Mouse (Mus musculus) hindbrain, embryonic 14.5 days (tissue): ENCODE measurements around the gene Cdh20. TPM values are rescaled to one million over a fixed set of nuclear protein-coding genes. Genes with fewer than 3 reads are reported as not detected.

Experiments used
- ATAC-seq: fragments of 200-750 bp; cut with Nextera tagmentation; 2 replicates; pipeline ENCODE4 v1.8.0; 2017; ENCODE audit warnings: moderate number of reproducible peaks, mild to moderate bottlenecking, moderate TSS enrichment, moderate library complexity; ENCODE audit not compliant: low FRiP score
- DNase-seq: peaks from one replicate; pipeline ENCODE4 v3.0.0-alpha.2; 2015; ENCODE audit warnings: low spot score
- H3K27ac ChIP-seq: fragments of 300-500 bp; sonication (generic); 2 replicates; pipeline ENCODE4 v1.5.1; 2014; ENCODE audit warnings: mild to moderate bottlenecking, moderate library complexity
- H3K27me3 ChIP-seq: fragments of 300-500 bp; sonication (generic); 2 replicates; pipeline ENCODE4 v1.6.1; 2014; ENCODE audit warnings: mild to moderate bottlenecking, low read length, mixed read lengths; ENCODE audit not compliant: control insufficient read depth, insufficient read depth
- H3K36me3 ChIP-seq: fragments of 300-500 bp; sonication (generic); replicated peaks from 2 replicates; pipeline ENCODE4 v1.6.1; 2014; ENCODE audit not compliant: control insufficient read depth, insufficient read depth
- H3K4me1 ChIP-seq: fragments of 300-500 bp; sonication (generic); replicated peaks from 2 replicates; pipeline ENCODE4 v1.6.1; 2014; ENCODE audit warnings: antibody characterized with exemption, low read length, mixed read lengths; ENCODE audit not compliant: control insufficient read depth, insufficient read depth
- H3K4me2 ChIP-seq: fragments of 300-500 bp; sonication (generic); replicated peaks from 2 replicates; pipeline ENCODE4 v1.6.1; 2014; ENCODE audit warnings: mild to moderate bottlenecking, moderate library complexity
- H3K4me3 ChIP-seq: fragments of 300-500 bp; sonication (generic); replicated peaks from 2 replicates; pipeline ENCODE4 v1.5.1; 2014; ENCODE audit warnings: mild to moderate bottlenecking, low read length
- H3K9ac ChIP-seq: fragments of 300-500 bp; sonication (generic); 2 replicates; pipeline ENCODE4 v1.6.1; 2014
- H3K9me3 ChIP-seq: fragments of 300-500 bp; sonication (generic); 2 replicates; pipeline ENCODE4 v1.6.1; 2016; ENCODE audit warnings: low read length; ENCODE audit not compliant: control insufficient read depth
- WGBS: fragments of 180-500 bp; shearing (Covaris S2); extraction: QIAGEN DNeasy Blood & Tissue Kit; methylation state at CpG from one replicate; pipeline ENCODE4 v1.1.7; 2014; 5-methylcytosine and 5-hydroxymethylcytosine counted together
- polyA plus RNA-seq: library from polyadenylated mRNA; unstranded; fragments of >200 nt; fragmentation: Nextera tagmentation; extraction: Ambion mirVana; gene quantifications from 2 replicates; pipeline ENCODE4 v1.2.1, GENCODE M21; 2014

Gene Cdh20
- polyA plus RNA-seq, 1 experiment from 2014 or later: 1.4 TPM

GRCm38 (mm10) chr1:104987526-104987925 lies 219.2 kb downstream of the Cdh20 start:
- Histone ChIP-seq H3K36me3 (no peaks in the 10 kb centered on the region), H3K4me2 (no peak overlapping the region), H3K4me1 (no peaks in the 10 kb centered on the region), H3K9ac (no peak overlapping the region), H3K9me3 (no peaks in the 10 kb centered on the region), H3K27ac (no peak overlapping the region), H3K4me3 (no peak overlapping the region), H3K27me3 (no peaks in the 10 kb centered on the region)
- no peak for ATAC-seq
- no peak for DNase-seq
- WGBS: 84% methylated on average over 16 of the region's 16 CpGs

GRCm38 (mm10) chr1:104992441-104992840 lies 224.1 kb downstream of the Cdh20 start:
- Histone ChIP-seq H3K4me3 (no peak overlapping the region), H3K9me3 (no peaks in the 10 kb centered on the region), H3K36me3 (no peaks in the 10 kb centered on the region), H3K27ac (no peak overlapping the region), H3K4me1 (no peaks in the 10 kb centered on the region), H3K4me2 (no peak overlapping the region), H3K27me3 (0 out of 2 replicates have a peak, but pooled peaks cover 4% of the 10 kb centered on the region), H3K9ac (no peak overlapping the region)
- no peak for DNase-seq
- ATAC-seq: no peak

GRCm38 (mm10) chr1:104993905-104994611 lies 225.7 kb downstream of the Cdh20 start:
- H3K4me2 ChIP-seq: peak overlapping the region; percentile 78
- peak overlapping the region; percentile 64 for H3K9ac ChIP-seq
- H3K27ac ChIP-seq: no peak overlapping the region
- H3K4me1 ChIP-seq: no peaks in the 10 kb centered on the region
- DNase-seq (no peak), ATAC-seq (peak; percentile 83)
- peak overlapping the region; percentile 41 for H3K4me3 ChIP-seq
- H3K36me3 ChIP-seq: no peaks in the 10 kb centered on the region
- 7% methylated on average over 51 of the region's 51 CpGs for WGBS
- 0 out of 2 replicates have a peak, but pooled peaks cover 4% of the 10 kb centered on the region for H3K27me3 ChIP-seq
- no peaks in the 10 kb centered on the region for H3K9me3 ChIP-seq

GRCm38 (mm10) chr1:104994612-104994986 lies 226.3 kb downstream of the Cdh20 start:
- ATAC-seq (no peak; the same call in 1 of the 2 replicates), DNase-seq (no peak)
- no peaks in the 10 kb centered on the region for H3K4me1 ChIP-seq
- H3K4me2 ChIP-seq: peak overlapping the region; percentile 78
- no peaks in the 10 kb centered on the region for H3K9me3 ChIP-seq
- 0 out of 2 replicates have a peak, but pooled peaks cover 4% of the 10 kb centered on the region for H3K27me3 ChIP-seq
- no peaks in the 10 kb centered on the region for H3K36me3 ChIP-seq
- H3K4me3 ChIP-seq: peak overlapping the region; percentile 41; the same call in 1 of the 2 replicates
- 69% methylated on average over 3 of the region's 3 CpGs for WGBS
- no peak overlapping the region for H3K27ac ChIP-seq
- no peak overlapping the region for H3K9ac ChIP-seq

GRCm38 (mm10) chr1:104997814-104998213 lies 229.5 kb downstream of the Cdh20 start:
- Histone ChIP-seq H3K36me3 (no peaks in the 10 kb centered on the region), H3K27me3 (0 out of 2 replicates have a peak, but pooled peaks cover 4% of the 10 kb centered on the region), H3K27ac (no peak overlapping the region), H3K9me3 (no peaks in the 10 kb centered on the region), H3K4me2 (no peak overlapping the region), H3K4me1 (no peaks in the 10 kb centered on the region), H3K9ac (no peak overlapping the region), H3K4me3 (no peak overlapping the region)
- WGBS: 74% methylated on average over 2 of the region's 2 CpGs
- ATAC-seq (no peak), DNase-seq (no peak)

- ATAC-seq: peak; percentile 48
- Histone ChIP-seq H3K27me3 (no peaks in the 10 kb centered on the region), H3K4me1 (no peaks in the 10 kb centered on the region), H3K9me3 (no peaks in the 10 kb centered on the region), H3K4me2 (no peak overlapping the region), H3K27ac (no peak overlapping the region), H3K36me3 (no peaks in the 10 kb centered on the region), H3K9ac (no peak overlapping the region), H3K4me3 (no peak overlapping the region)
- DNase-seq: peak; percentile 29
- WGBS: 50% methylated on average over 1 of the region's 1 CpGs
Measured at GRCm38 (mm10) chr1:105002179-105002578, 233.8 kb downstream of the Cdh20 start.

- Histone ChIP-seq H3K9ac (no peak overlapping the region), H3K36me3 (no peaks in the 10 kb centered on the region), H3K4me2 (no peak overlapping the region), H3K4me1 (no peaks in the 10 kb centered on the region), H3K4me3 (no peak overlapping the region), H3K27me3 (no peaks in the 10 kb centered on the region), H3K27ac (no peak overlapping the region), H3K9me3 (no peaks in the 10 kb centered on the region)
- DNase-seq (no peak), ATAC-seq (no peak)
- 82% methylated on average over 1 of the region's 1 CpGs for WGBS
Measured at GRCm38 (mm10) chr1:105003786-105004185, 235.5 kb downstream of the Cdh20 start.

GRCm38 (mm10) chr1:105012616-105013015 lies 244.3 kb downstream of the Cdh20 start:
- ATAC-seq (no peak), DNase-seq (peak; percentile 23)
- Histone ChIP-seq H3K4me3 (no peak overlapping the region), H3K4me2 (no peak overlapping the region), H3K9ac (no peak overlapping the region), H3K27me3 (no peaks in the 10 kb centered on the region), H3K27ac (no peak overlapping the region), H3K9me3 (no peaks in the 10 kb centered on the region), H3K4me1 (no peaks in the 10 kb centered on the region), H3K36me3 (no peaks in the 10 kb centered on the region)
- WGBS: 4% methylated on average over 2 of the region's 2 CpGs

GRCm38 (mm10) chr1:105013291-105013690 lies 245.0 kb downstream of the Cdh20 start:
- Histone ChIP-seq H3K4me3 (no peak overlapping the region), H3K36me3 (no peaks in the 10 kb centered on the region), H3K4me2 (no peak overlapping the region), H3K4me1 (no peaks in the 10 kb centered on the region), H3K9me3 (no peaks in the 10 kb centered on the region), H3K9ac (no peak overlapping the region), H3K27me3 (no peaks in the 10 kb centered on the region), H3K27ac (no peak overlapping the region)
- ATAC-seq (no peak), DNase-seq (no peak)
- 90% methylated on average over 1 of the region's 1 CpGs for WGBS
